Mouse (Mus musculus) embryonic facial prominence, embryonic 14.5 days (tissue): ENCODE data around the gene Ss18l2. TPM values are rescaled to one million over a fixed set of nuclear protein-coding genes. Genes with fewer than 3 reads are reported as not detected.

Source experiments
- ATAC-seq: fragments of 200-750 bp; cut with Nextera tagmentation; 2 replicates; pipeline ENCODE4 v1.8.0; 2017; ENCODE audit warnings: low read depth, moderate number of reproducible peaks, moderate TSS enrichment
- DNase-seq: peaks from one replicate; pipeline ENCODE4 v3.0.0-alpha.2; 2015; ENCODE audit warnings: low spot score
- H3K27ac ChIP-seq: fragments of 300-500 bp; sonication (generic); replicated peaks from 2 replicates; pipeline ENCODE4 v1.5.1; 2014; ENCODE audit warnings: low read depth, mild to moderate bottlenecking, low read length, moderate library complexity
- H3K27me3 ChIP-seq: fragments of 300-500 bp; sonication (generic); replicated peaks from 2 replicates; pipeline ENCODE4 v1.6.1; 2014; ENCODE audit warnings: low read length; ENCODE audit not compliant: control insufficient read depth, insufficient read depth
- H3K36me3 ChIP-seq: fragments of 300-500 bp; sonication (generic); 2 replicates; pipeline ENCODE4 v1.6.1; 2014; ENCODE audit warnings: low read length, mixed read lengths; ENCODE audit not compliant: control insufficient read depth, insufficient read depth
- H3K4me1 ChIP-seq: fragments of 300-500 bp; sonication (generic); 2 replicates; pipeline ENCODE4 v1.6.1; 2014; ENCODE audit warnings: antibody characterized with exemption, low read length; ENCODE audit not compliant: control insufficient read depth, insufficient read depth
- H3K4me2 ChIP-seq: fragments of 300-500 bp; sonication (generic); 2 replicates; pipeline ENCODE4 v1.6.1; 2014; ENCODE audit warnings: low read depth, mild to moderate bottlenecking, low read length, moderate library complexity, mixed read lengths
- H3K4me3 ChIP-seq: fragments of 300-500 bp; sonication (generic); 2 replicates; pipeline ENCODE4 v1.5.1; 2014; ENCODE audit warnings: low read depth, mild to moderate bottlenecking, low read length
- H3K9ac ChIP-seq: fragments of 300-500 bp; sonication (generic); 2 replicates; pipeline ENCODE4 v1.6.1; 2014; ENCODE audit warnings: low read depth, mild to moderate bottlenecking, low read length, moderate library complexity, mixed read lengths
- H3K9me3 ChIP-seq: fragments of 300-500 bp; sonication (generic); 2 replicates; pipeline ENCODE4 v1.6.1; 2016; ENCODE audit warnings: low read length; ENCODE audit not compliant: control insufficient read depth
- WGBS: fragments of 180-500 bp; shearing (Covaris S2); extraction: QIAGEN DNeasy Blood & Tissue Kit; methylation state at CpG from one replicate; pipeline ENCODE4 v1.1.7; 2014; 5-methylcytosine and 5-hydroxymethylcytosine counted together
- polyA plus RNA-seq: library from polyadenylated mRNA; unstranded; fragments of >200 nt; fragmentation: Nextera tagmentation; extraction: Ambion mirVana; gene quantifications from 2 replicates; pipeline ENCODE4 v1.2.1, GENCODE M21; 2014

The Ss18l2 gene
- polyA plus RNA-seq, 1 experiment from 2014 or later: 159 TPM

GRCm38 (mm10) chr9:121673716-121674115 lies 36.4 kb upstream of the Ss18l2 start:
- Histone ChIP-seq H3K27ac (no peak overlapping the region), H3K4me3 (no peak overlapping the region), H3K4me2 (no peak overlapping the region), H3K36me3 (no peaks in the 10 kb centered on the region), H3K9me3 (no peaks in the 10 kb centered on the region), H3K9ac (no peak overlapping the region), H3K4me1 (peaks cover 4% of the 10 kb centered on the region; the same call in 1 of the 2 replicates), H3K27me3 (peaks cover 24% of the 10 kb centered on the region)
- 80% methylated on average over 5 of the region's 5 CpGs for WGBS
- no peak for DNase-seq
- no peak for ATAC-seq

- no peak for DNase-seq
- H3K4me3 ChIP-seq: no peak overlapping the region
- no peaks in the 10 kb centered on the region for H3K4me1 ChIP-seq
- no peak overlapping the region for H3K27ac ChIP-seq
- H3K27me3 ChIP-seq: peaks cover 11% of the 10 kb centered on the region
- H3K9me3 ChIP-seq: no peaks in the 10 kb centered on the region
- no peaks in the 10 kb centered on the region for H3K36me3 ChIP-seq
- ATAC-seq: no peak
- H3K4me2 ChIP-seq: no peak overlapping the region
- 79% methylated on average over 9 of the region's 9 CpGs for WGBS
- H3K9ac ChIP-seq: no peak overlapping the region
Observed at GRCm38 (mm10) chr9:121675011-121675410, 35.1 kb upstream of the Ss18l2 start.

GRCm38 (mm10) chr9:121675556-121675955 lies 34.6 kb upstream of the Ss18l2 start:
- Histone ChIP-seq H3K9me3 (no peaks in the 10 kb centered on the region), H3K4me2 (no peak overlapping the region), H3K9ac (no peak overlapping the region), H3K27me3 (peaks cover 6% of the 10 kb centered on the region; the same call in 1 of the 2 replicates), H3K27ac (no peak overlapping the region), H3K4me3 (no peak overlapping the region), H3K4me1 (no peaks in the 10 kb centered on the region), H3K36me3 (no peaks in the 10 kb centered on the region)
- DNase-seq: no peak
- no peak for ATAC-seq
- WGBS: 77% methylated on average over 2 of the region's 2 CpGs

- Histone ChIP-seq H3K4me2 (no peak overlapping the region), H3K4me1 (no peaks in the 10 kb centered on the region), H3K27ac (no peak overlapping the region), H3K9ac (no peak overlapping the region), H3K9me3 (no peaks in the 10 kb centered on the region), H3K36me3 (no peaks in the 10 kb centered on the region), H3K4me3 (no peak overlapping the region), H3K27me3 (no peaks in the 10 kb centered on the region)
- DNase-seq (no peak), ATAC-seq (no peak)
- 76% methylated on average over 4 of the region's 4 CpGs for WGBS
Observed at GRCm38 (mm10) chr9:121677069-121677468, 33.1 kb upstream of the Ss18l2 start.

- H3K27me3 ChIP-seq: no peaks in the 10 kb centered on the region
- peaks cover 1% of the 10 kb centered on the region; the same call in 1 of the 2 replicates for H3K36me3 ChIP-seq
- ATAC-seq: no peak
- H3K4me2 ChIP-seq: no peak overlapping the region
- no peaks in the 10 kb centered on the region for H3K4me1 ChIP-seq
- no peak for DNase-seq
- no peak overlapping the region for H3K4me3 ChIP-seq
- WGBS: 74% methylated on average over 8 of the region's 8 CpGs
- no peaks in the 10 kb centered on the region for H3K9me3 ChIP-seq
- no peak overlapping the region for H3K9ac ChIP-seq
- H3K27ac ChIP-seq: no peak overlapping the region
Observed at GRCm38 (mm10) chr9:121677476-121677875, 32.7 kb upstream of the Ss18l2 start.

GRCm38 (mm10) chr9:121679549-121679948 lies 30.6 kb upstream of the Ss18l2 start:
- peaks cover 19% of the 10 kb centered on the region; the same call in 1 of the 2 replicates for H3K36me3 ChIP-seq
- H3K4me2 ChIP-seq: no peak overlapping the region
- H3K4me1 ChIP-seq: no peaks in the 10 kb centered on the region
- H3K4me3 ChIP-seq: no peak overlapping the region
- no peaks in the 10 kb centered on the region for H3K27me3 ChIP-seq
- DNase-seq (peak; percentile 77), ATAC-seq (peak; percentile 88)
- H3K9ac ChIP-seq: peak overlapping the region; percentile 12; the same call in 1 of the 2 replicates
- WGBS: 19% methylated on average over 6 of the region's 6 CpGs
- H3K9me3 ChIP-seq: no peaks in the 10 kb centered on the region
- H3K27ac ChIP-seq: no peak overlapping the region

- Histone ChIP-seq H3K27me3 (no peaks in the 10 kb centered on the region), H3K4me3 (no peak overlapping the region), H3K9me3 (no peaks in the 10 kb centered on the region), H3K9ac (no peak overlapping the region), H3K36me3 (peaks cover 32% of the 10 kb centered on the region; the same call in 1 of the 2 replicates), H3K4me2 (no peak overlapping the region), H3K4me1 (no peaks in the 10 kb centered on the region), H3K27ac (no peak overlapping the region)
- 71% methylated on average over 8 of the region's 8 CpGs for WGBS
- ATAC-seq: no peak
- DNase-seq: no peak
Observed at GRCm38 (mm10) chr9:121681191-121681590, 28.9 kb upstream of the Ss18l2 start.

GRCm38 (mm10) chr9:121682037-121682680 lies 28.0 kb upstream of the Ss18l2 start:
- peaks cover 35% of the 10 kb centered on the region; the same call in 1 of the 2 replicates for H3K36me3 ChIP-seq
- DNase-seq (no peak), ATAC-seq (no peak)
- H3K4me1 ChIP-seq: no peaks in the 10 kb centered on the region
- H3K27ac ChIP-seq: no peak overlapping the region
- no peak overlapping the region for H3K4me2 ChIP-seq
- no peak overlapping the region for H3K9ac ChIP-seq
- H3K9me3 ChIP-seq: no peaks in the 10 kb centered on the region
- H3K4me3 ChIP-seq: no peak overlapping the region
- no peaks in the 10 kb centered on the region for H3K27me3 ChIP-seq
- WGBS: 70% methylated on average over 18 of the region's 18 CpGs

- no peak overlapping the region for H3K9ac ChIP-seq
- H3K4me2 ChIP-seq: no peak overlapping the region
- H3K4me3 ChIP-seq: no peak overlapping the region
- H3K9me3 ChIP-seq: no peaks in the 10 kb centered on the region
- no peaks in the 10 kb centered on the region for H3K4me1 ChIP-seq
- ATAC-seq (no peak), DNase-seq (no peak)
- H3K27ac ChIP-seq: no peak overlapping the region
- H3K36me3 ChIP-seq: peaks cover 45% of the 10 kb centered on the region; the same call in 1 of the 2 replicates
- WGBS: 82% methylated on average over 7 of the region's 7 CpGs
- no peaks in the 10 kb centered on the region for H3K27me3 ChIP-seq
Observed at GRCm38 (mm10) chr9:121684702-121685101, 25.4 kb upstream of the Ss18l2 start.
